In genomic region chr6:29595656-29596055, GRCm38 (mm10) we compare ENCODE assay signal across 16 mouse cellular contexts.
"Had no signal": no experiment of that assay in that cellular context is flagged by ENCODE, and none has a peak within 500 bp of the region (broad histone marks: within the 10 kb centered on the region; RNA-seq: fewer than 3 reads in every experiment).

No protein-coding gene starts in this region.

- H3K9ac ChIP-seq: liver, embryonic 13.5 days; neural tube, embryonic 13.5 days had no signal

- H3K9me3 ChIP-seq: liver, embryonic 13.5 days; neural tube, embryonic 13.5 days had no signal

- H3K4me2 ChIP-seq: liver, embryonic 13.5 days; midbrain, embryonic 11.5 days; neural tube, embryonic 13.5 days had no signal

- H3K4me1 ChIP-seq: neural tube, embryonic 13.5 days had no signal

- DNase-seq: kidney, postnatal 25 days; layer of hippocampus, adult 9-11 months; liver, embryonic 13.5 days; lung, adult 2 months; lung, postnatal 14 days; lung, postnatal 4 days; midbrain, embryonic 14.5 days; retina, postnatal 1 day; right cerebral cortex, postnatal 25 days; thymus, adult 2 months; thymus, postnatal 25 days had no signal

- H3K4me3 ChIP-seq: layer of hippocampus, adult 2 months; liver, embryonic 13.5 days; neural tube, embryonic 13.5 days had no signal

- H3K27me3 ChIP-seq: liver, embryonic 13.5 days; neural tube, embryonic 13.5 days had no signal

- H3K36me3 ChIP-seq: neural tube, embryonic 13.5 days had no signal

- H3K27ac ChIP-seq: kidney, postnatal 0 days; layer of hippocampus, adult 2 months; liver, embryonic 13.5 days; neural tube, embryonic 13.5 days; stomach, postnatal 0 days had no signal
